Mouse (Mus musculus) megakaryocyte progenitor cell, adult 5-6 weeks (primary cell): ENCODE measurements at regions not wholly inside any gene's neighbourhood (a gene's known extent, or its start where the extent isn't known, plus 50 kb on each side); places are given as distances from the start of the nearest gene placed in this dataset.

Experiments
- ATAC-seq: replicated peaks from 2 replicates; pipeline ENCODE4 v1.8.0; 2016; ENCODE audit warnings: mild to moderate bottlenecking, moderate TSS enrichment, inconsistent platforms; ENCODE audit not compliant: poor library complexity

GRCm38 (mm10) chr11:27833736-27834135, 505.9 kb downstream of the Gm6685 start:
- no peak for ATAC-seq

GRCm38 (mm10) chr11:27799826-27800620, 539.6 kb downstream of the Gm6685 start:
- ATAC-seq: no peak

GRCm38 (mm10) chr11:27753913-27754218, 585.8 kb downstream of the Gm6685 start:
- ATAC-seq: no peak

- ATAC-seq: peak; percentile 97
These were observed 586.3 kb downstream of the Gm6685 start for GRCm38 (mm10) chr11:27753212-27753912.

- no peak for ATAC-seq
These were observed 613.6 kb downstream of the Gm6685 start for GRCm38 (mm10) chr11:27726109-27726508.

GRCm38 (mm10) chr11:27721346-27721745, 618.3 kb downstream of the Gm6685 start:
- ATAC-seq: no peak

GRCm38 (mm10) chr11:27672436-27672835, 667.2 kb downstream of the Gm6685 start:
- ATAC-seq: no peak
